ENCODE assay signal across 8 mouse cellular contexts in genomic region chr4:132345135-132345842, GRCm38 (mm10). TPM values are rescaled to one million over a fixed set of nuclear protein-coding genes. Genes with fewer than 3 reads are reported as not detected.
DNase-seq lines count a peak whose midpoint lies in the region; ATAC-seq and TF ChIP-seq lines count a peak whose summit lies in the region.

No protein-coding gene starts in this region.

- DNase-seq in MEL (ENCODE audit: low read depth, low spot score) = peak; percentile 91
- DNase-seq in cerebellum, adult 2 months = peak; percentile 92 to 97
- DNase-seq in forebrain, postnatal 0 days = peak; percentile 91
- DNase-seq in heart, postnatal 4 days = peak; percentile 98
- DNase-seq in layer of hippocampus, adult 8-10 months (ENCODE audit: low spot score in 2 of 2) = peak; percentile 82 to 95
- DNase-seq in lung, embryonic 14.5 days = peak; percentile 97
- DNase-seq in thymus, adult 18-20 months = peak; percentile 81

- no peaks in the 10 kb centered on the region for H3K27me3 ChIP-seq in MEL (ENCODE audit: control insufficient read depth in 1 of 2, insufficient read depth in 2 of 2, low read length in 2 of 2)
- no peaks in the 10 kb centered on the region for H3K27me3 ChIP-seq in cerebellum, adult 2 months (ENCODE audit: control insufficient read depth, insufficient read depth, low read length)
- H3K27me3 ChIP-seq in forebrain, postnatal 0 days (ENCODE audit: insufficient read depth, low read length) = no peaks in the 10 kb centered on the region
- no peaks in the 10 kb centered on the region for H3K27me3 ChIP-seq in lung, embryonic 14.5 days (ENCODE audit: insufficient read depth, low read length)

- peak; percentile 87 to 88 for TF ChIP-seq POLR2A in MEL (IDR thresholded peaks at IDR 0.05; ENCODE audit: control insufficient read depth in 1 of 2, insufficient read depth in 1 of 2, low read depth in 1 of 2, low read length in 2 of 2, poor library complexity in 1 of 2)
- peak; percentile 72 for TF ChIP-seq POLR2A in cerebellum, adult 2 months (IDR thresholded peaks at IDR 0.05; ENCODE audit: borderline replicate concordance, insufficient read depth, low read length)

- peak overlapping the region; percentile 77 to 89 for H3K4me3 ChIP-seq in MEL (ENCODE audit: control insufficient read depth in 1 of 2, insufficient read depth in 1 of 2, low read depth in 2 of 2, low read length in 2 of 2)
- peak overlapping the region; percentile 72 for H3K4me3 ChIP-seq in cerebellum, adult 2 months (replicated peaks; ENCODE audit: insufficient read depth, low read depth, low read length)
- peak overlapping the region; percentile 85 for H3K4me3 ChIP-seq in forebrain, postnatal 0 days (ENCODE audit: low read depth, low read length)
- H3K4me3 ChIP-seq in lung, embryonic 14.5 days (ENCODE audit: low read depth, low read length) = peak overlapping the region; percentile 86

- H3K4me2 ChIP-seq in forebrain, postnatal 0 days (ENCODE audit: low read depth) = peak overlapping the region; percentile 95
- H3K4me2 ChIP-seq in lung, embryonic 14.5 days = peak overlapping the region; percentile 87

- TF ChIP-seq CTCF in MEL (IDR thresholded peaks at IDR 0.05 in 2 of 3, conservative IDR thresholded peaks at IDR 0.05 in 1 of 3; ENCODE audit: control insufficient read depth in 1 of 3, insufficient read depth in 1 of 3, low read depth in 2 of 3, low read length in 3 of 3, poor library complexity in 1 of 3, severe bottlenecking in 1 of 3) = peak in 2 of 3 experiments; percentile 92 to 98; a peak in 3 of 6 replicates
- TF ChIP-seq CTCF in cerebellum, adult 2 months (IDR thresholded peaks at IDR 0.05; ENCODE audit: borderline replicate concordance, insufficient read depth, low read depth, low read length) = peak; percentile 84
- TF ChIP-seq CTCF in forebrain, postnatal 0 days (IDR thresholded peaks at IDR 0.05; ENCODE audit: low read depth) = peak; percentile 96
- peak; percentile 88 for TF ChIP-seq CTCF in lung, embryonic 14.5 days (IDR thresholded peaks at IDR 0.05; ENCODE audit: low read depth)

- H3K9ac ChIP-seq in MEL (ENCODE audit: control insufficient read depth, low read depth, low read length, poor library complexity, severe bottlenecking) = peak overlapping the region; percentile 99
- peak overlapping the region; percentile 78 for H3K9ac ChIP-seq in forebrain, postnatal 0 days
- peak overlapping the region; percentile 90 for H3K9ac ChIP-seq in lung, embryonic 14.5 days

- ATAC-seq in forebrain, postnatal 0 days = peak; percentile 93
- peak; percentile 85 for ATAC-seq in lung, embryonic 14.5 days (ENCODE audit: insufficient read depth)
- ATAC-seq in neutrophil, adult 5-6 weeks (ENCODE audit: extremely low read depth, insufficient number of reproducible peaks, low FRiP score, poor library complexity, severe bottlenecking) = peak; percentile 69

- H3K79me2 ChIP-seq in MEL (ENCODE audit: control insufficient read depth, insufficient read depth, low read length, poor library complexity) = peaks cover 47% of the 10 kb centered on the region

- TF ChIP-seq EP300 in MEL (IDR thresholded peaks at IDR 0.05; ENCODE audit: low read depth in 1 of 2, low read length in 2 of 2) = no peak

- WGBS in cerebellum, adult 2 months = under 1% methylated on average over 83 of the region's 83 CpGs
- WGBS in forebrain, postnatal 0 days = under 1% methylated on average over 83 of the region's 83 CpGs
- WGBS in lung, embryonic 14.5 days = under 1% methylated on average over 83 of the region's 83 CpGs

- H3K27ac ChIP-seq in MEL (ENCODE audit: control insufficient read depth, low read depth, low read length) = peak overlapping the region; percentile 78
- peak overlapping the region; percentile 37; the same call in 1 of the 2 replicates for H3K27ac ChIP-seq in cerebellum, adult 2 months (ENCODE audit: insufficient read depth, low read length)
- 0 out of 2 replicates have a peak overlapping the region, but pooled peaks have one; percentile 35 for H3K27ac ChIP-seq in forebrain, postnatal 0 days (ENCODE audit: low read depth, low read length)
- H3K27ac ChIP-seq in lung, embryonic 14.5 days (ENCODE audit: low read depth) = peak overlapping the region; percentile 75; the same call in 1 of the 2 replicates

- H3K9me3 ChIP-seq in MEL (replicated peaks; ENCODE audit: insufficient read depth, low read length) = no peaks in the 10 kb centered on the region
- no peaks in the 10 kb centered on the region for H3K9me3 ChIP-seq in forebrain, postnatal 0 days (ENCODE audit: low read length)
- no peaks in the 10 kb centered on the region for H3K9me3 ChIP-seq in lung, embryonic 14.5 days (ENCODE audit: low read depth, low read length)

- peaks cover 0 to 15% of the 10 kb centered on the region in 2 experiments; a peak in 2 of 4 replicates for H3K36me3 ChIP-seq in MEL (ENCODE audit: control insufficient read depth in 1 of 2, insufficient read depth in 2 of 2, low read length in 2 of 2)
- no peaks in the 10 kb centered on the region for H3K36me3 ChIP-seq in forebrain, postnatal 0 days (ENCODE audit: insufficient read depth)
- peaks cover 3% of the 10 kb centered on the region; the same call in 1 of the 2 replicates for H3K36me3 ChIP-seq in lung, embryonic 14.5 days (ENCODE audit: insufficient read depth)

- no peak for TF ChIP-seq RAD21 in MEL (IDR thresholded peaks at IDR 0.05; ENCODE audit: low read depth, low read length)

- peaks cover 6 to 20% of the 10 kb centered on the region in 2 experiments; a peak in 3 of 4 replicates for H3K4me1 ChIP-seq in MEL (ENCODE audit: control insufficient read depth in 1 of 2, insufficient read depth in 2 of 2, low read length in 2 of 2)
- no peaks in the 10 kb centered on the region; the same call in 1 of the 2 replicates for H3K4me1 ChIP-seq in cerebellum, adult 2 months (ENCODE audit: control insufficient read depth, insufficient read depth, low read length)
- H3K4me1 ChIP-seq in forebrain, postnatal 0 days (ENCODE audit: insufficient read depth) = peaks cover 5% of the 10 kb centered on the region; the same call in 1 of the 2 replicates
- H3K4me1 ChIP-seq in lung, embryonic 14.5 days (ENCODE audit: insufficient read depth) = peaks cover 9% of the 10 kb centered on the region; the same call in 1 of the 2 replicates

TF ChIP-seq in MEL, 35 proteins besides CTCF, POLR2A, EP300 and RAD21:
- TF ChIP-seq TBP (IDR thresholded peaks at IDR 0.05; ENCODE audit: low read depth, low read length) = peak; percentile 42; the same call in 1 of the 2 replicates
- no peak for TF ChIP-seq NELFE (IDR thresholded peaks at IDR 0.05; ENCODE audit: low read depth, low read length)

RNA-seq across cellular contexts. Expression of gene Rcc1, which starts 8.1 kb away (rescaled TPM):
- 137 and 147 TPM in 2 replicates for total RNA-seq in MEL (2012; rRNA removed)
- 100 to 1,000 TPM in 1 of 2 experiments, 10 to 100 TPM in 1; 83.6 to 186 TPM for polyA plus RNA-seq in MEL (2012; ENCODE audit: insufficient read depth in 1 of 2, insufficient read length in 2 of 2, low read depth in 1 of 2, low replicate concordance in 2 of 2, missing spikeins in 1 of 2)
- 8.4 and 9.6 TPM in 2 replicates for polyA plus RNA-seq in cerebellum, adult 2 months (2012; rRNA removed)
- 19.1 and 22.4 TPM in 2 replicates for total RNA-seq in forebrain, postnatal 0 days (2014; rRNA removed)
- polyA plus RNA-seq in forebrain, postnatal 0 days (2015; fragmentation: Nextera tagmentation; extraction: Ambion mirVana) = 23.3 and 24.9 TPM in 2 replicates
- 10 to 100 TPM; 25.1 to 25.3 TPM for total RNA-seq in heart, postnatal 4 days (2021)
- total RNA-seq in layer of hippocampus, adult 8-10 months (2022) = 10 to 100 TPM; 10.0 to 12.4 (median 11.0) TPM
- 67.5 and 77.0 TPM in 2 replicates for polyA plus RNA-seq in lung, embryonic 14.5 days (2014; fragmentation: Nextera tagmentation; extraction: Ambion mirVana)
- total RNA-seq in neutrophil, adult 5-6 weeks (2017) = 3.3 and 7.9 TPM in 2 replicates

RNA-seq across cellular contexts. Expression of gene Trnau1ap, which starts 16.0 kb away (rescaled TPM):
- 110 and 117 TPM in 2 replicates for total RNA-seq in MEL (2012; rRNA removed)
- 100 to 1,000 TPM in 1 of 2 experiments, not detected in 1; 102 TPM for polyA plus RNA-seq in MEL (2012; ENCODE audit: insufficient read depth in 1 of 2, insufficient read length in 2 of 2, low read depth in 1 of 2, low replicate concordance in 2 of 2, missing spikeins in 1 of 2)
- 17.9 and 19.1 TPM in 2 replicates for polyA plus RNA-seq in cerebellum, adult 2 months (2012; rRNA removed)
- total RNA-seq in forebrain, postnatal 0 days (2014; rRNA removed) = 57.2 and 62.1 TPM in 2 replicates
- 62.1 and 75.6 TPM in 2 replicates for polyA plus RNA-seq in forebrain, postnatal 0 days (2015; fragmentation: Nextera tagmentation; extraction: Ambion mirVana)
- 10 to 100 TPM; 33.5 to 39.1 TPM for total RNA-seq in heart, postnatal 4 days (2021)
- 10 to 100 TPM; 21.9 to 27.1 (median 24.0) TPM for total RNA-seq in layer of hippocampus, adult 8-10 months (2022)
- 69.9 and 71.8 TPM in 2 replicates for polyA plus RNA-seq in lung, embryonic 14.5 days (2014; fragmentation: Nextera tagmentation; extraction: Ambion mirVana)
- total RNA-seq in neutrophil, adult 5-6 weeks (2017) = 24.9 and 29.7 TPM in 2 replicates

RNA-seq across cellular contexts. Expression of gene Rab42, which starts 42.1 kb away (rescaled TPM):
- total RNA-seq in MEL (2012; rRNA removed) = 0.52 and 0.85 TPM in 2 replicates
- polyA plus RNA-seq in MEL (2012; ENCODE audit: insufficient read depth in 1 of 2, insufficient read length in 2 of 2, low read depth in 1 of 2, low replicate concordance in 2 of 2, missing spikeins in 1 of 2) = under 1 TPM in 1 of 2 experiments, not detected in 1; 0.40 TPM
- polyA plus RNA-seq in cerebellum, adult 2 months (2012; rRNA removed) = 2.2 and 3.1 TPM in 2 replicates
- total RNA-seq in forebrain, postnatal 0 days (2014; rRNA removed) = 0.71 and 1.8 TPM in 2 replicates
- 2.3 and 2.5 TPM in 2 replicates for polyA plus RNA-seq in forebrain, postnatal 0 days (2015; fragmentation: Nextera tagmentation; extraction: Ambion mirVana)
- 1 to 10 TPM; 1.2 to 1.5 TPM for total RNA-seq in heart, postnatal 4 days (2021)
- total RNA-seq in layer of hippocampus, adult 8-10 months (2022) = 1 to 10 TPM; 1.4 to 2.8 (median 1.9) TPM
- 1.2 and 1.9 TPM in 2 replicates for polyA plus RNA-seq in lung, embryonic 14.5 days (2014; fragmentation: Nextera tagmentation; extraction: Ambion mirVana)
- total RNA-seq in neutrophil, adult 5-6 weeks (2017) = not detected in 2 replicates

Comparison
In these comparisons a context has a peak if more than half of its experiments do, and no peak if none do; other contexts are left out.
1. Peak in every context shown above with its lines: DNase-seq, ATAC-seq, H3K4me3 ChIP-seq and H3K27ac ChIP-seq.